ENCODE assay signal across 9 mouse cellular contexts in genomic region chr4:55292277-55292676, GRCm38 (mm10). TPM values are rescaled to one million over a fixed set of nuclear protein-coding genes. Genes with fewer than 3 reads are reported as not detected.
DNase-seq lines count a peak whose midpoint lies in the region; TF ChIP-seq lines count a peak whose summit lies in the region.
"Had no signal": no experiment of that assay in that cellular context is flagged by ENCODE, and none has a peak within 500 bp of the region (broad histone marks: within the 10 kb centered on the region; RNA-seq: fewer than 3 reads in every experiment).

No protein-coding gene starts in this region.

- H3K4me1 ChIP-seq in MEL (ENCODE audit: control insufficient read depth in 1 of 2, insufficient read depth in 2 of 2, low read length in 2 of 2): peaks cover 0 to 3% of the 10 kb centered on the region in 2 experiments; a peak in 2 of 4 replicates

- DNase-seq in kidney, postnatal 14 days: peak; percentile 10
- no peak for DNase-seq in kidney, adult 8-10 months
- DNase-seq in CD4-positive helper T cell, adult 2 months (ENCODE audit: low read depth, low spot score): peak; percentile 27
- peak; percentile 66 for DNase-seq in MEL (ENCODE audit: low read depth, low spot score)
- peak; percentile 17 for DNase-seq in lung, postnatal 14 days
- DNase-seq in urinary bladder, adult 2 months (ENCODE audit: low spot score): no peak
- DNase-seq in Muller cell, postnatal 12 days (ENCODE audit: inconsistent ontology term): no peak
- no peak for DNase-seq in left cerebral cortex, adult 8-10 months (ENCODE audit: low spot score in 2 of 2)

- no peak overlapping the region for H3K9ac ChIP-seq in MEL (ENCODE audit: control insufficient read depth, low read depth, low read length, poor library complexity, severe bottlenecking)
- H3K9ac ChIP-seq: limb, embryonic 15.5 days had no signal

- no peak for TF ChIP-seq EP300 in MEL (IDR thresholded peaks at IDR 0.05; ENCODE audit: low read depth in 1 of 2, low read length in 2 of 2)

- no peaks in the 10 kb centered on the region for H3K79me2 ChIP-seq in MEL (ENCODE audit: control insufficient read depth, insufficient read depth, low read length, poor library complexity)

- TF ChIP-seq POLR2A in MEL (IDR thresholded peaks at IDR 0.05; ENCODE audit: control insufficient read depth in 1 of 2, insufficient read depth in 1 of 2, low read depth in 1 of 2, low read length in 2 of 2, poor library complexity in 1 of 2): no peak

- no peak overlapping the region for H3K27ac ChIP-seq in MEL (ENCODE audit: control insufficient read depth, low read depth, low read length)
- H3K27ac ChIP-seq: limb, embryonic 15.5 days had no signal

- H3K9me3 ChIP-seq in MEL (replicated peaks; ENCODE audit: insufficient read depth, low read length): no peaks in the 10 kb centered on the region
- H3K9me3 ChIP-seq: limb, embryonic 15.5 days had no signal

- no peaks in the 10 kb centered on the region for H3K27me3 ChIP-seq in MEL (ENCODE audit: control insufficient read depth in 1 of 2, insufficient read depth in 2 of 2, low read length in 2 of 2)
- H3K27me3 ChIP-seq: limb, embryonic 15.5 days had no signal

- H3K4me3 ChIP-seq in MEL (ENCODE audit: control insufficient read depth in 1 of 2, insufficient read depth in 1 of 2, low read depth in 2 of 2, low read length in 2 of 2): no peak overlapping the region
- H3K4me3 ChIP-seq: limb, embryonic 15.5 days had no signal

- TF ChIP-seq RAD21 in MEL (IDR thresholded peaks at IDR 0.05; ENCODE audit: low read depth, low read length): peak; percentile 78

- TF ChIP-seq CTCF in MEL (IDR thresholded peaks at IDR 0.05 in 2 of 3, conservative IDR thresholded peaks at IDR 0.05 in 1 of 3; ENCODE audit: control insufficient read depth in 1 of 3, insufficient read depth in 1 of 3, low read depth in 2 of 3, low read length in 3 of 3, poor library complexity in 1 of 3, severe bottlenecking in 1 of 3): peak; percentile 52 to 73 (median 71); a peak in 5 of 6 replicates

- H3K36me3 ChIP-seq in MEL (ENCODE audit: control insufficient read depth in 1 of 2, insufficient read depth in 2 of 2, low read length in 2 of 2): no peaks in the 10 kb centered on the region
- H3K36me3 ChIP-seq: limb, embryonic 15.5 days had no signal

TF ChIP-seq in MEL, 35 proteins besides CTCF, POLR2A, EP300 and RAD21:
- TF ChIP-seq SMC3 (IDR thresholded peaks at IDR 0.05; ENCODE audit: low read depth, low read length): peak; percentile 79
- TF ChIP-seq MAZ (IDR thresholded peaks at IDR 0.05; ENCODE audit: low read depth, low read length): no peak
- TF ChIP-seq MEF2A (IDR thresholded peaks at IDR 0.05; ENCODE audit: extremely low read depth, insufficient replicate concordance, low read depth, low read length, poor library complexity, severe bottlenecking): no peak
- TF ChIP-seq USF1 (IDR thresholded peaks at IDR 0.05; ENCODE audit: low read depth, low read length): no peak
- no peak for TF ChIP-seq MXI1 (IDR thresholded peaks at IDR 0.05; ENCODE audit: low read depth, low read length)
- TF ChIP-seq ZNF384 (IDR thresholded peaks at IDR 0.05; ENCODE audit: low read depth, low read length): no peak
- no peak for TF ChIP-seq GATA1 (IDR thresholded peaks at IDR 0.05; ENCODE audit: low read depth, low read length)
- peak; percentile 65 for TF ChIP-seq ZC3H11A (IDR thresholded peaks at IDR 0.05; ENCODE audit: low read depth, low read length)
- TF ChIP-seq NELFE (IDR thresholded peaks at IDR 0.05; ENCODE audit: low read depth, low read length): no peak
- TF ChIP-seq HCFC1 (IDR thresholded peaks at IDR 0.05; ENCODE audit: low read depth, low read length): no peak
- TF ChIP-seq KAT2A (conservative IDR thresholded peaks at IDR 0.05; ENCODE audit: low read depth, low read length): no peak
- TF ChIP-seq NRF1 (IDR thresholded peaks at IDR 0.05; ENCODE audit: insufficient read depth, low read depth, low read length, poor library complexity, severe bottlenecking): no peak
- TF ChIP-seq USF2 (IDR thresholded peaks at IDR 0.05; ENCODE audit: borderline replicate concordance in 1 of 2, insufficient read depth in 1 of 2, low read depth in 1 of 2, low read length in 2 of 2): no peak
- no peak for TF ChIP-seq GABPA (IDR thresholded peaks at IDR 0.05; ENCODE audit: low read depth, low read length)
- TF ChIP-seq CHD1 (IDR thresholded peaks at IDR 0.05; ENCODE audit: low read depth, low read length): no peak
- no peak for TF ChIP-seq MYB (IDR thresholded peaks at IDR 0.05; ENCODE audit: low read depth, low read length)

RNA-seq across cellular contexts. Expression of gene Rad23b, which starts 57.6 kb away (rescaled TPM):
- 193 and 200 TPM in 2 replicates for total RNA-seq in MEL (2012; rRNA removed)
- polyA plus RNA-seq in MEL (2012; ENCODE audit: insufficient read depth in 1 of 2, insufficient read length in 2 of 2, low read depth in 1 of 2, low replicate concordance in 2 of 2, missing spikeins in 1 of 2): 100 to 1,000 TPM in 1 of 2 experiments, not detected in 1; 270 TPM
- 107 and 114 TPM in 2 replicates for polyA plus RNA-seq in urinary bladder, adult 2 months (2012; rRNA removed)
- 100 to 1,000 TPM; 182 to 203 (median 189) TPM for total RNA-seq in left cerebral cortex, adult 8-10 months (2022)

Comparison
In these comparisons a context has a peak if more than half of its experiments do, and no peak if none do; other contexts are left out.
1. DNase-seq: peak in kidney, postnatal 14 days (single experiment), CD4-positive helper T cell, adult 2 months (single experiment), MEL (single experiment) and lung, postnatal 14 days (single experiment); none in kidney, adult 8-10 months (0 of 2), urinary bladder, adult 2 months (single experiment), Muller cell, postnatal 12 days (single experiment) and left cerebral cortex, adult 8-10 months (0 of 2).